Mouse (Mus musculus) layer of hippocampus, adult 18-20 months (tissue): ENCODE data around the gene Tomm40l. TPM values are rescaled to one million over a fixed set of nuclear protein-coding genes. Genes with fewer than 3 reads are reported as not detected.

Experiments used
- DNase-seq, 2 experiments: peaks; one replicate each; pipeline ENCODE4 v3.0.0; 2022; ENCODE audit warnings: low spot score in 2 of 2
- total RNA-seq, 2 experiments: library from RNA; stranded (reverse); gene quantifications; 2 replicates each; pipeline ENCODE4 v1.2.3; 2021

Gene Tomm40l
- total RNA-seq, 2 experiments from 2014 or later = 71.6 to 77.6 TPM

GRCm38 (mm10) chr1:171193911-171194830 lies 28.1 kb downstream of the Tomm40l start:
- no peak for DNase-seq

GRCm38 (mm10) chr1:171193093-171193840 lies 29.0 kb downstream of the Tomm40l start:
- DNase-seq = no peak

- DNase-seq = no peak
Observed at GRCm38 (mm10) chr1:171192283-171192682, 30.0 kb downstream of the Tomm40l start.

- no peak for DNase-seq
Observed at GRCm38 (mm10) chr1:171190832-171191231, 31.5 kb downstream of the Tomm40l start.

GRCm38 (mm10) chr1:171189476-171190114 lies 32.7 kb downstream of the Tomm40l start:
- no peak for DNase-seq

- no peak for DNase-seq
Observed at GRCm38 (mm10) chr1:171189046-171189445, 33.3 kb downstream of the Tomm40l start.

- DNase-seq = no peak
Observed at GRCm38 (mm10) chr1:171187851-171188700, 34.2 kb downstream of the Tomm40l start.

- no peak for DNase-seq
Observed at GRCm38 (mm10) chr1:171185655-171186054, 36.7 kb downstream of the Tomm40l start.

GRCm38 (mm10) chr1:171184314-171184713 lies 38.0 kb downstream of the Tomm40l start:
- no peak for DNase-seq

- DNase-seq = no peak
Observed at GRCm38 (mm10) chr1:171183620-171184019, 38.7 kb downstream of the Tomm40l start.

- no peak for DNase-seq
Observed at GRCm38 (mm10) chr1:171183025-171183424, 39.3 kb downstream of the Tomm40l start.

- DNase-seq = no peak
Observed at GRCm38 (mm10) chr1:171179487-171180171, 42.7 kb downstream of the Tomm40l start.

- DNase-seq = no peak
Observed at GRCm38 (mm10) chr1:171172779-171173178, 49.5 kb downstream of the Tomm40l start.

- no peak for DNase-seq
Observed at GRCm38 (mm10) chr1:171171138-171171537, 51.2 kb downstream of the Tomm40l start.

- DNase-seq = no peak
Observed at GRCm38 (mm10) chr1:171169913-171170312, 52.4 kb downstream of the Tomm40l start.

- DNase-seq = no peak
Observed at GRCm38 (mm10) chr1:171168906-171169305, 53.4 kb downstream of the Tomm40l start.
